Mouse (Mus musculus) hindbrain, embryonic 11.5 days (tissue): ENCODE results near the gene Nbea. TPM values are rescaled to one million over a fixed set of nuclear protein-coding genes. Genes with fewer than 3 reads are reported as not detected.

Experiments
- ATAC-seq: fragments of 200-750 bp; cut with Nextera tagmentation; 2 replicates; pipeline ENCODE4 v1.8.0; 2017; ENCODE audit warnings: mild to moderate bottlenecking, moderate TSS enrichment, moderate library complexity; ENCODE audit not compliant: low FRiP score
- DNase-seq: peaks from one replicate; pipeline ENCODE4 v3.0.0-alpha.2; 2015; ENCODE audit warnings: low spot score
- H3K27ac ChIP-seq: fragments of 300-500 bp; sonication (generic); 2 replicates; pipeline ENCODE4 v1.5.1; 2014; ENCODE audit warnings: mild to moderate bottlenecking, low read depth, low read length
- H3K27me3 ChIP-seq: fragments of 300-500 bp; sonication (generic); 2 replicates; pipeline ENCODE4 v1.6.1; 2014; ENCODE audit warnings: mild to moderate bottlenecking, low read length, moderate library complexity, mixed read lengths; ENCODE audit not compliant: control insufficient read depth, insufficient read depth
- H3K36me3 ChIP-seq: fragments of 300-500 bp; sonication (generic); 2 replicates; pipeline ENCODE4 v1.6.1; 2014; ENCODE audit warnings: mild to moderate bottlenecking, low read length, moderate library complexity, mixed read lengths; ENCODE audit not compliant: control insufficient read depth, insufficient read depth
- H3K4me1 ChIP-seq: fragments of 300-500 bp; sonication (generic); replicated peaks from 2 replicates; pipeline ENCODE4 v1.6.1; 2014; ENCODE audit warnings: low read length, mixed read lengths; ENCODE audit not compliant: control insufficient read depth, insufficient read depth
- H3K4me2 ChIP-seq: fragments of 300-500 bp; sonication (generic); replicated peaks from 2 replicates; pipeline ENCODE4 v1.6.1; 2014; ENCODE audit warnings: mild to moderate bottlenecking, low read depth, low read length
- H3K4me3 ChIP-seq: fragments of 300-500 bp; sonication (generic); 2 replicates; pipeline ENCODE4 v1.5.1; 2014; ENCODE audit warnings: low read depth, low read length
- H3K9ac ChIP-seq: fragments of 300-500 bp; sonication (generic); 2 replicates; pipeline ENCODE4 v1.6.1; 2014; ENCODE audit warnings: low read depth, low read length
- H3K9me3 ChIP-seq: fragments of 300-500 bp; sonication (generic); 2 replicates; pipeline ENCODE4 v1.6.1; 2016; ENCODE audit warnings: low read length; ENCODE audit not compliant: control insufficient read depth
- WGBS: fragments of 180-500 bp; shearing (Covaris S2); extraction: QIAGEN DNeasy Blood & Tissue Kit; methylation state at CpG from one replicate; pipeline ENCODE4 v1.1.7; 2014; 5-methylcytosine and 5-hydroxymethylcytosine counted together
- polyA plus RNA-seq: library from polyadenylated mRNA; unstranded; fragments of >200 nt; fragmentation: Nextera tagmentation; extraction: Ambion mirVana; gene quantifications from 2 replicates; pipeline ENCODE4 v1.2.1, GENCODE M21; 2014

Gene Nbea
- polyA plus RNA-seq, 1 experiment from 2014 or later: 34.1 TPM

DNA sequence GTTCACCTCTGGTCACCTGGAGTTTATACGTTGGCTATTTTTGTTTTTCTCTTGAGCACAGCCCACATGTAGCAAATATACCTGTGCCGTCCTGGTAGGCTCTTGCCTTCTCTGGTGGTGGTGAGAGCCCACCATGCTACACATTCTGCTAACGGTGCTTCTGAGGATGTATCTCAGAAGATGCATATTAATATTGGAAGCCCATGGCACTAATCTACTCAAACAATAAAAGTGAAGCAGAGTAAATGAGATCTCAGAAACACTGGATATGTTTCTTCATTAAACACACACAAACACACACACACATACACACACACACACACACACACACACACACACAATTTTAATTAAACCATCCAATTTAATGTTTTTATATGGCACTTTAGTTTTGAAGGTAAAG is 469.6 kb downstream of the Nbea start:
- no peak overlapping the region for H3K27ac ChIP-seq
- no peaks in the 10 kb centered on the region for H3K36me3 ChIP-seq
- no peak overlapping the region for H3K9ac ChIP-seq
- H3K9me3 ChIP-seq: no peaks in the 10 kb centered on the region
- no peak overlapping the region for H3K4me3 ChIP-seq
- no peak for ATAC-seq
- H3K4me1 ChIP-seq: no peaks in the 10 kb centered on the region
- WGBS: 86% methylated on average over 3 of the region's 3 CpGs
- no peak for DNase-seq
- H3K4me2 ChIP-seq: no peak overlapping the region
- H3K27me3 ChIP-seq: no peaks in the 10 kb centered on the region

DNA sequence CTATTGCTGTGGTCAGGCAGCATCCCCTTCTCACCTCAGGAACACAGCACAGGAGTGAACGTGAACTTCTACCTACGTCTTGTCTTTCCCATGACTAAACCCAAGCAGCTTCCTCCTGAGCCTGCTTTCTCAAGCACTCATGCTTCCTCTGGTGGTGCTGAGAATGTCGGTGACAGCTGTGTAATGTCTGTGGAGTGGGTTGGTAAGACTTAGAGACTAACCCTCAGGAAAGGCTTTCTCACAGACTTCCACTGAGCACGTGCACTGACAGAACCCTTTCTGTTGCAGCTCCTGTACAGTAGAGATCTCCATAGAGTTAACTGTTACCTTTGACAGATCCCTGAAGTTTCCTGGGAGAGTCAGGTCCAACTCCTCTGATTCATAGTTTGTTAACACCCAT is 473.2 kb downstream of the Nbea start:
- ATAC-seq: no peak
- 87% methylated on average over 4 of the region's 4 CpGs for WGBS

DNA sequence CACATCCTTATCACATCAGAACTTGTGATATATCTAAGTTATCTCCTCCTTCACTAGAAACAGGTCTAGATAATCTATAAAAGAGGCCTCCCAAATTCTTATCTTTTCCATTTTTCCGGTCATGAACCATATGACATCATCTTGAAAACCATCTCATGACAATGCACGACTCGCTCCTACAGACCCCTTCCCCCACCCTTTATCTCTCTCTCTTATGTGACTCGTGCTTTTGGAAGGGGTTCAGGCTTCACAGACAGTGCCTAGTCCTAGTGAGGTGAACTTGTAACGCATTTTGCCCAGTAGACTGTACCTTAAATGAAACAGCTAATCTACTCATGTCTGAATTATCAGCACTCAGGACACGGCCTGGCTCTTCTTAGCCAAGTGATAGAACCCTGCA is 481.9 kb downstream of the Nbea start:
- no peak overlapping the region for H3K9ac ChIP-seq
- no peak overlapping the region for H3K4me3 ChIP-seq
- no peaks in the 10 kb centered on the region for H3K27me3 ChIP-seq
- WGBS: 87% methylated on average over 6 of the region's 6 CpGs
- no peaks in the 10 kb centered on the region for H3K36me3 ChIP-seq
- H3K27ac ChIP-seq: no peak overlapping the region
- H3K4me2 ChIP-seq: no peak overlapping the region
- DNase-seq (no peak), ATAC-seq (no peak)
- no peaks in the 10 kb centered on the region for H3K9me3 ChIP-seq
- H3K4me1 ChIP-seq: no peaks in the 10 kb centered on the region

More for the DNA sequence above, 473.2 kb downstream of the Nbea start:
- no peaks in the 10 kb centered on the region for H3K9me3 ChIP-seq
- H3K4me2 ChIP-seq: no peak overlapping the region
- H3K27ac ChIP-seq: no peak overlapping the region
- no peaks in the 10 kb centered on the region for H3K36me3 ChIP-seq
- no peak for DNase-seq
- no peaks in the 10 kb centered on the region for H3K4me1 ChIP-seq
- no peak overlapping the region for H3K4me3 ChIP-seq
- no peak overlapping the region for H3K9ac ChIP-seq
- H3K27me3 ChIP-seq: no peaks in the 10 kb centered on the region

DNA sequence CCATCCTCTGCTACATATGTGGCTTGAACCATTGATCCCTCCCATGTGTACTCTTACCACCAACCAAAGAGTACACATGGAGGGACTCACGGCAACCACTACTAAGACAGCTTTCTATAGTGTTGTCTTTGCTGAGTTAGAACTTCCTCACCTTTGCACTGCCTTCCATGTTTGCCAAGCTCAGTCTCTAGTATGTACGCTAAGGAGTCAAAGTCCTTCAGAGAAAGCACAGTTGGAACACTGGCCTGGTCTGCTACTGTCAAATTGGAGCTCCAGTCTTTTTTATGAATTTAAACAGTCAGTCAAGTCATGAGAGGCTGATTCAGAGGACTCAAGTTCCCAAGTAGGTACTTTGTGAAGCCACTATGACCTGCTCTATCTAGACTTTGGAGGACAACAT is 486.3 kb downstream of the Nbea start:
- WGBS: 94% methylated on average over 2 of the region's 2 CpGs
- no peaks in the 10 kb centered on the region for H3K9me3 ChIP-seq
- no peaks in the 10 kb centered on the region for H3K36me3 ChIP-seq
- H3K4me3 ChIP-seq: no peak overlapping the region
- no peaks in the 10 kb centered on the region for H3K4me1 ChIP-seq
- no peak overlapping the region for H3K27ac ChIP-seq
- no peaks in the 10 kb centered on the region for H3K27me3 ChIP-seq
- ATAC-seq (no peak), DNase-seq (no peak)
- no peak overlapping the region for H3K9ac ChIP-seq
- no peak overlapping the region for H3K4me2 ChIP-seq

DNA sequence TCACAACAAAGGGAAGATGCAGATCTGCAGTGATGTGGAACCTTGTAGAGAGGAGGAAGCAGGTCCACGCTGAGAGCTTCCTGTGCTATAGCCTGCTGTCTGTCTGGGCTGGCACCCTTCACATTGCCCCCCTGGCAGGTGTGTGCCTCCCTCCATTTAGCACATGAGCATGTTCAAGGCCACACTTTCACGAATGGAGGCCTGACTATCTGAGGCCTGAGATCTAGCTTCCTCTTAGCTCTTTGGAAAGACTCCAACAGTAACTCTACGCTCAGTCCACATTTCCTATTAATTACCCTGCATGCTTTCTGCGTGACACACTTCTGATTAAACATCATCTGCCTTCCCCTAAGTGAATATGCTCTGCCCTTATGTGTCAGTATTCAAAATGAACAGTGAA is 490.4 kb downstream of the Nbea start:
- no peaks in the 10 kb centered on the region for H3K9me3 ChIP-seq
- no peak overlapping the region for H3K27ac ChIP-seq
- H3K4me1 ChIP-seq: no peaks in the 10 kb centered on the region
- no peak overlapping the region for H3K9ac ChIP-seq
- no peak overlapping the region for H3K4me3 ChIP-seq
- H3K4me2 ChIP-seq: no peak overlapping the region
- H3K27me3 ChIP-seq: no peaks in the 10 kb centered on the region
- WGBS: 74% methylated on average over 4 of the region's 4 CpGs
- H3K36me3 ChIP-seq: no peaks in the 10 kb centered on the region
- ATAC-seq: no peak
- DNase-seq: no peak

DNA sequence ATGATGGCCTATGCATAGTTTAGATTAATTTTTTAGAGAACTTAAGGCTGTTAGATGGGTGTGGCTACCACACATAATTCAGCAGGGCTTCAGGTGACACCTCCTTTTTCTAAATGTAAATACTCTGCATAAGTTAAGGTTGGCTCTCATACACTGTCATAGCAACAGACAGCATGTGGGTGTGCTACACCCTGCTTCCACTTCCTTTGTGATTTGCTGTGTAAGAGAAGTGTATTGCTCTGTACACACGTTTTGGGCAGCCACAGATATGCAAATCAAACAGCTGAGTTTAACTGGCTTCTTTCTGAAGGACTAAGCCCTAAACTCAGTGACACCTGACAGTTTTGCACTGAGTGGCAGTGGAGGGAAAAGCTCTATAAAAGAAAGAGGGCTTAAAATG is 495.4 kb downstream of the Nbea start:
- Histone ChIP-seq H3K27ac (no peak overlapping the region), H3K36me3 (no peaks in the 10 kb centered on the region), H3K4me2 (no peak overlapping the region), H3K9ac (no peak overlapping the region), H3K4me3 (no peak overlapping the region), H3K27me3 (no peaks in the 10 kb centered on the region), H3K9me3 (no peaks in the 10 kb centered on the region), H3K4me1 (peaks cover 4% of the 10 kb centered on the region; the same call in 1 of the 2 replicates)
- ATAC-seq (no peak), DNase-seq (no peak)
- 34% methylated on average over 1 of the region's 1 CpGs for WGBS

DNA sequence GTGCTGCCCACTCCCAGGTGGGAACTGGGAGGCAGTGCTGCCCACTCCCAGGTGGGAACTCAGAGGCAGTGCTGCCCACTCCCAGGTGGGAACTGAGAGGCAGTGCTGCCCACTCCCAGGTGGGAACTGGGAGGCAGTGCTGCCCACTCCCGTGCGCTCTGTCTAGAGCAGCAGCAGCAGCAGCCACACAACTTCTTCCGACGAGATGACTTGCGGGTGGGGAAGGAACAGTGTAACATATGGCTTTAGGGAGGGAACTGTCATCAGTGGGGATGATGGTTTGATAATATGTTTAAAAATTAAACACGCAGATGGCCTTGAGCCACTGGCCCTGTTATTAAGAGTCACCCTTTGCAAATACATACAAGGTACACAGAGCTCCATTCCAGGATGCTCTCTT is 496.5 kb downstream of the Nbea start:
- no peaks in the 10 kb centered on the region for H3K36me3 ChIP-seq
- no peak overlapping the region for H3K9ac ChIP-seq
- H3K9me3 ChIP-seq: no peaks in the 10 kb centered on the region
- peaks cover 4% of the 10 kb centered on the region; the same call in 1 of the 2 replicates for H3K4me1 ChIP-seq
- H3K4me3 ChIP-seq: no peak overlapping the region
- 78% methylated on average over 6 of the region's 6 CpGs for WGBS
- no peaks in the 10 kb centered on the region for H3K27me3 ChIP-seq
- ATAC-seq (0 out of 2 replicates have a peak, but pooled peaks have one; percentile 49), DNase-seq (no peak)
- H3K4me2 ChIP-seq: no peak overlapping the region
- H3K27ac ChIP-seq: 0 out of 2 replicates have a peak overlapping the region, but pooled peaks have one; percentile 25

DNA sequence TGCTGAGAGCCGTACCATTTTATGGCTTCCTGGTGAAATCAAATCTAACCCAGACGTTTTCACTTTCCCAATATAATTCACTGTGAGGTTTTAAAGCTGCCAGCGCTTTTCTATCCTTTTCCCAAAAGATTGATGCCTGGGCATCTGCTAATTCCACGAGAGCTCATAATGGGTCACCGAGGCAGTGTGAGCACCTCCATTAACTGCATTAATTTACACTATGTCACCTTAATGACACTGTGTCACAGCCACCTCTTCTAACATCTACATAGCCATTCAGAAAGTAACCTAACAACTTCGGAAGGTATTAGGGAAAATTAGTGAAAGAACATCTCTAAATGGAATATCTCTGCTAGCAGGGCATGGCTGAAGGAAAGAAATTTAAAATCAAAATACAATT is 497.9 kb downstream of the Nbea start:
- H3K27me3 ChIP-seq: no peaks in the 10 kb centered on the region
- no peaks in the 10 kb centered on the region for H3K36me3 ChIP-seq
- no peak for DNase-seq
- 43% methylated on average over 6 of the region's 6 CpGs for WGBS
- peaks cover 4% of the 10 kb centered on the region; the same call in 1 of the 2 replicates for H3K4me1 ChIP-seq
- no peak for ATAC-seq
- no peaks in the 10 kb centered on the region for H3K9me3 ChIP-seq
- no peak overlapping the region for H3K27ac ChIP-seq
- H3K9ac ChIP-seq: no peak overlapping the region
- H3K4me3 ChIP-seq: no peak overlapping the region
- H3K4me2 ChIP-seq: no peak overlapping the region

DNA sequence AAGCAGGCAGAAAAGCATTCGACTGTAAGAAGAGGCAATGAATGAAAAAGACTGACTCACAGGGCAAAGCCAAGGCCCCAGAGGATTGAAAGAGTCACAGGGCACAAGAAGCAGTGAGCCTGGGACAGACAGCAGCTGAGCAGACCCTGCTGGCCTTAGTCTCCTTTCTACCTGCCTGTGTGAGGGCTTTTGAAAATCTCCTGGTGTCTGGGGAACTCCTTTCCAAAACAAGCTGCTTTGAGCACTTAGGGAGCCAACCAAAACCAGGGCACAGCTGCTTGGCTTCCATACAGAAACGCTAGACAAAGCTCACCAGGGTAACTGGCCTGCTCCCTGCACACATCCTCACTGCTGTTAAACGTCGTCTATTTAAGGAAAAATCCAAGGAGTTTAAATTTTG is 498.6 kb downstream of the Nbea start:
- H3K9ac ChIP-seq: no peak overlapping the region
- no peaks in the 10 kb centered on the region for H3K27me3 ChIP-seq
- no peaks in the 10 kb centered on the region for H3K9me3 ChIP-seq
- no peak overlapping the region for H3K4me2 ChIP-seq
- H3K36me3 ChIP-seq: no peaks in the 10 kb centered on the region
- H3K4me1 ChIP-seq: peaks cover 4% of the 10 kb centered on the region; the same call in 1 of the 2 replicates
- H3K4me3 ChIP-seq: no peak overlapping the region
- DNase-seq (no peak), ATAC-seq (no peak)
- peak overlapping the region; percentile 58 for H3K27ac ChIP-seq
- WGBS: 43% methylated on average over 4 of the region's 4 CpGs
